Mouse (Mus musculus): ENCODE data around the gene Des. TPM values are rescaled to one million over a fixed set of nuclear protein-coding genes. Genes with fewer than 3 reads are reported as not detected.
A peak's percentile ranks its signal among the peaks of the same experiment; 100 is the strongest.

The Des gene
- total and polyA plus RNA-seq, 2 experiments = 2.4 to 4.0 TPM

DNA sequence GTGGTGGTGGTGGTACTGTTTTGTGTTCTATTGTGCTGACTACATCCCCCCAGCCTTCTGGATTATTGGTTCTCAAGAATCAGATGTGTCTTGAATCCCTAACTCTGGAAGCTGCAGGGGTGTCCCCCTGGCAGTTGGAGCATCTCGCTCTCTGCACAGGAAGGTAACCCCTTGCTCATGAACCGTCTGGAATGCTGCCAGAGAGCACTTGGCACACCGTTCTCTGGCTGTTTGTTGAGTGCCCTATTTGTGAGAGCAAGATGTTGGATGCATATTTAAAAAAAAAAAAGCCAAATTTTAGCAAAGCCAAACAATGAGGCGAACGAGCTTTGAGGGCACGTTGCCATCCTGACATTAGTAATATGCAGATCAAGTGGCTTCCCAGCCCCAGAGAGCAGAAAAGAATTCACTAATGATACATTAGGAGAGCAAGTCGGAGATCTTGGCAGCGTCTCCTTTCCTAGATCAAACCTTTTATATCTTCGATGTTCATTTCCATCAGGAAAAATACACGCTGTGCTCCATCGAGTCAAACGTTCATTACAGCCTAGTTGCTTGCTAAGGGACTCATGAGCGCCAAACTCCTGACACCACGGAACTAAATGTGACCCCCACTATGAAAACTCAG lies 5.5 kb downstream of the Des start:
- Histone ChIP-seq H3K79me2 (ENCODE audit: control insufficient read depth, insufficient read depth, low read length) (no peaks in the 10 kb centered on the region), H3K36me3 (ENCODE audit: control insufficient read depth, insufficient read depth, low read length) (no peaks in the 10 kb centered on the region), H3K9ac (ENCODE audit: low read depth, low read length) (no peak overlapping the region), H3K27me3 (ENCODE audit: control insufficient read depth, insufficient read depth, low read length) (peaks cover 2% of the 10 kb centered on the region), H3K27ac (replicated peaks; ENCODE audit: insufficient read depth, low read depth, low read length) (no peak overlapping the region), H3K4me1 (ENCODE audit: control insufficient read depth, insufficient read depth, low read length) (no peaks in the 10 kb centered on the region), H3K4me3 (ENCODE audit: insufficient read depth, low read depth, low read length) (no peak overlapping the region)
- TF ChIP-seq CTCF (IDR thresholded peaks at IDR 0.05; ENCODE audit: low read depth, low read length) (no peak), POLR2A (IDR thresholded peaks at IDR 0.05; ENCODE audit: extremely low read depth, insufficient read depth, low read length) (no peak)
- 70% methylated on average over 14 of the region's 14 CpGs for WGBS
- no peak for DNase-seq (ENCODE audit: extremely low read depth, low read depth, low spot score)

- Histone ChIP-seq H3K9ac (ENCODE audit: low read depth, low read length) (no peak overlapping the region), H3K36me3 (ENCODE audit: control insufficient read depth, insufficient read depth, low read length) (no peaks in the 10 kb centered on the region), H3K4me3 (ENCODE audit: insufficient read depth, low read depth, low read length) (no peak overlapping the region), H3K79me2 (ENCODE audit: control insufficient read depth, insufficient read depth, low read length) (no peaks in the 10 kb centered on the region), H3K4me1 (ENCODE audit: control insufficient read depth, insufficient read depth, low read length) (no peaks in the 10 kb centered on the region), H3K27me3 (ENCODE audit: control insufficient read depth, insufficient read depth, low read length) (no peaks in the 10 kb centered on the region), H3K27ac (replicated peaks; ENCODE audit: insufficient read depth, low read depth, low read length) (no peak overlapping the region)
- no peak for TF ChIP-seq CTCF (IDR thresholded peaks at IDR 0.05; ENCODE audit: low read depth, low read length)
- no peak for TF ChIP-seq POLR2A (IDR thresholded peaks at IDR 0.05; ENCODE audit: extremely low read depth, insufficient read depth, low read length)
- no peak for DNase-seq (ENCODE audit: extremely low read depth, low read depth, low spot score)
- WGBS = 26% methylated on average over 25 of the region's 25 CpGs
These were observed 9.3 kb downstream of the Des start for GRCm38 (mm10) chr1:75369360-75369983.

- peak; percentile 34 for DNase-seq (ENCODE audit: extremely low read depth, low read depth, low spot score)
- no peaks in the 10 kb centered on the region for H3K36me3 ChIP-seq (ENCODE audit: control insufficient read depth, insufficient read depth, low read length)
- H3K27ac ChIP-seq (replicated peaks; ENCODE audit: insufficient read depth, low read depth, low read length) = no peak overlapping the region
- H3K4me3 ChIP-seq (ENCODE audit: insufficient read depth, low read depth, low read length) = no peak overlapping the region
- WGBS = 19% methylated on average over 13 of the region's 13 CpGs
- H3K79me2 ChIP-seq (ENCODE audit: control insufficient read depth, insufficient read depth, low read length) = no peaks in the 10 kb centered on the region
- no peaks in the 10 kb centered on the region for H3K4me1 ChIP-seq (ENCODE audit: control insufficient read depth, insufficient read depth, low read length)
- no peak for TF ChIP-seq POLR2A (IDR thresholded peaks at IDR 0.05; ENCODE audit: extremely low read depth, insufficient read depth, low read length)
- no peak for TF ChIP-seq CTCF (IDR thresholded peaks at IDR 0.05; ENCODE audit: low read depth, low read length)
- H3K27me3 ChIP-seq (ENCODE audit: control insufficient read depth, insufficient read depth, low read length) = peaks cover under 1% of the 10 kb centered on the region; the same call in 1 of the 2 replicates
- no peak overlapping the region for H3K9ac ChIP-seq (ENCODE audit: low read depth, low read length)
These were observed 10.0 kb downstream of the Des start for GRCm38 (mm10) chr1:75369984-75370660.

GRCm38 (mm10) chr1:75371317-75372095 lies 11.4 kb downstream of the Des start:
- WGBS = 62% methylated on average over 13 of the region's 13 CpGs
- no peak overlapping the region for H3K9ac ChIP-seq (ENCODE audit: low read depth, low read length)
- H3K4me1 ChIP-seq (ENCODE audit: control insufficient read depth, insufficient read depth, low read length) = no peaks in the 10 kb centered on the region
- peak; percentile 46 for DNase-seq (ENCODE audit: extremely low read depth, low read depth, low spot score)
- peak; percentile 64 for TF ChIP-seq CTCF (IDR thresholded peaks at IDR 0.05; ENCODE audit: low read depth, low read length)
- no peak for TF ChIP-seq POLR2A (IDR thresholded peaks at IDR 0.05; ENCODE audit: extremely low read depth, insufficient read depth, low read length)
- no peak overlapping the region for H3K4me3 ChIP-seq (ENCODE audit: insufficient read depth, low read depth, low read length)
- H3K79me2 ChIP-seq (ENCODE audit: control insufficient read depth, insufficient read depth, low read length) = no peaks in the 10 kb centered on the region
- H3K27me3 ChIP-seq (ENCODE audit: control insufficient read depth, insufficient read depth, low read length) = peaks cover 10% of the 10 kb centered on the region
- no peak overlapping the region for H3K27ac ChIP-seq (replicated peaks; ENCODE audit: insufficient read depth, low read depth, low read length)
- no peaks in the 10 kb centered on the region for H3K36me3 ChIP-seq (ENCODE audit: control insufficient read depth, insufficient read depth, low read length)

GRCm38 (mm10) chr1:75372450-75372849 lies 12.3 kb downstream of the Des start:
- no peak overlapping the region for H3K4me3 ChIP-seq (ENCODE audit: insufficient read depth, low read depth, low read length)
- no peak overlapping the region for H3K27ac ChIP-seq (replicated peaks; ENCODE audit: insufficient read depth, low read depth, low read length)
- H3K9ac ChIP-seq (ENCODE audit: low read depth, low read length) = no peak overlapping the region
- no peak for TF ChIP-seq CTCF (IDR thresholded peaks at IDR 0.05; ENCODE audit: low read depth, low read length)
- no peak for TF ChIP-seq POLR2A (IDR thresholded peaks at IDR 0.05; ENCODE audit: extremely low read depth, insufficient read depth, low read length)
- no peaks in the 10 kb centered on the region for H3K4me1 ChIP-seq (ENCODE audit: control insufficient read depth, insufficient read depth, low read length)
- DNase-seq (ENCODE audit: extremely low read depth, low read depth, low spot score) = no peak
- H3K36me3 ChIP-seq (ENCODE audit: control insufficient read depth, insufficient read depth, low read length) = no peaks in the 10 kb centered on the region
- peaks cover 10% of the 10 kb centered on the region for H3K27me3 ChIP-seq (ENCODE audit: control insufficient read depth, insufficient read depth, low read length)
- WGBS = 77% methylated on average over 3 of the region's 3 CpGs
- no peaks in the 10 kb centered on the region for H3K79me2 ChIP-seq (ENCODE audit: control insufficient read depth, insufficient read depth, low read length)

All from liver, adult 2 months (tissue).